Mouse (Mus musculus): ENCODE data around the gene Celf1.
"Not testable (repeated sequence)": the region's sequence is repeated elsewhere in the genome, so short reads cannot be mapped to it uniquely, and the experiment has no call there.

The Celf1 gene

GRCm38 (mm10) chr2:90940233-90941229, at the start of gene Celf1:
Celf1 (plus strand) TSS chr2:90940382.
- peak; percentile 90 for DNase-seq (ENCODE audit: low spot score in 2 of 2)

- no peak for DNase-seq (ENCODE audit: low spot score in 2 of 2)
Measured at GRCm38 (mm10) chr2:90893673-90894298, 46.4 kb upstream of the Celf1 start.

- not testable (repeated sequence) for DNase-seq (ENCODE audit: low spot score in 2 of 2)
Measured at GRCm38 (mm10) chr2:90894299-90894677, 45.9 kb upstream of the Celf1 start.

DNA sequence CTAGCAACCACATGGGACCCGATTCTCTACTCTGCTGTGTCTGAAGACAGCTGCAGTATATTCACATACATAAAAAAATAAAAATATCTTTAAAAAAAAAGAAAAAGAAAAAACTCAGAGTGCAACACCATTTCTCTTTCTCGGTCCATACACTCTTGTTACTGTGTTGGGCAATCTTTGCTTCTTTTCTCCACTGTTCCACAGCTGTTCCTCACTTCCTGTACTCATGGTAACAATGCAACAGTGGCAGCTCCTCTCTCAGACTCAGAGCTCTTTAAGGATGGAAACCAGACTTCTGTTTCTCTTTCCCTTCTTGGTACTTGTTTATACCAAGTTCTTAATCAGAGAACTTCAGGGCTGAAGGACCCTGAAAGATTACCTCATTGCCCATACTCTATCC, 36.8 kb upstream of the Celf1 start:
- DNase-seq (ENCODE audit: low spot score in 2 of 2) = no peak

DNA sequence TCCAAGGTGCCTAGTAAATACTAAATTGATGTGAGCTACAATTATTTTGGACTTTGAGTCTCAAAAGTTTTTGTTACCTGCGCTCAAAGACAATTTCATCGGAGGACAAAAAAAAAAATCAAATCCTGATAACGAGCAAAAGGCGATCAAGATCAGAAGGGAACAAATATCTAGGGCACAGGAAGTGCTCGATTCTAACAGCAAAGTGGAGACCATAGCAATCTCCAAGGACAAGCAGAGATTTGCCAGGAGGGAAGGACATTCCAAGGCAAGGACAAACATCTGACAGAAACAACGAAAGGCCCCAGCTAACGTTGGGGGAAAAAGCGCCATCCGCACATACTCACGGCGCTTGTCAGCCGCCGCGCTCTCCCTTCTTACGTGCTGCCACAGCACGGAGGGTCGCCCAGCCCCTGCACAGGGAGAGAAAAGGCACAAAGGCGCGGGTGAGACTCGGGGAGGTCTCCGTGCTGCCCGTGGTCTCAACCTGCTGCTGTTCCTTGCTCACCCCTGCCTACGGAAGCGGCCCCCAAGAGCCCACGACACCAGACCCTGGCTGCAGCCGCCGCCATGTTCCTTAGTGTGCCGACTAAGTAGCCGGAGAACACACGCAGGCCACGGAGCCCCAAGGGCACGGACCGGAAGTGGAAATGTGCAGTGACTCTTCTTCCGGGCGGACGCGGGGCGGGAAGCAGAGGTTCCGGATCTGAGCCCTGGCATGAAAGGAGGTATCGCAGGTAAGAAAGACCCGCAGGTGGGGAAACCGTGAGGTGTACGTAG, 35.9 kb upstream of the Celf1 start, which contains the start of the genes Kbtbd4 and Ndufs3:
TSS of gene Kbtbd4 (plus strand) at position 665 of the 780 bp plus-strand sequence.
TSS of gene Ndufs3 (minus strand) at position 752 of the 780 bp plus-strand sequence.
- DNase-seq (ENCODE audit: low spot score in 2 of 2) = peak; percentile 92 to 93

GRCm38 (mm10) chr2:90904856-90905224, 35.3 kb upstream of the Celf1 start:
- DNase-seq (ENCODE audit: low spot score in 2 of 2) = no peak

DNA sequence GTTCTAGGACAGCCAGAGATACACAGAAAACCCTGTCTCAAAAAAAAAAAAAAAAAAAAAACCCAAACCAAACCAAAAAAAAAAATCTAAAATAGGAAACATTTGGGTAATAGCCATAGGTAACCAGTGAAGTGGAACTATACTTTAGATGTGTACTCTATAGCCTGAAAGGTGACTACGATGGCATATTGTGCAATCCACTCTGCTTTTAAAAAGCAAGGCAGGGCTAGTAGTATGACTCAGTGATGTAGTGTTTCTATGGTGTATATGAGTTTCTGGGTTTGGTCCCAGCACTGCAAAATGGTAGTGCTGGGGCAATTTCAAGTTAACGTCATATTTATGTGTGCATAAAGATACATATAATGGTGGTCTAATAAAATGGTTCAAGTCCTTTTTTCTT, 33.5 kb upstream of the Celf1 start:
- no peak for DNase-seq (ENCODE audit: low spot score in 2 of 2)

DNA sequence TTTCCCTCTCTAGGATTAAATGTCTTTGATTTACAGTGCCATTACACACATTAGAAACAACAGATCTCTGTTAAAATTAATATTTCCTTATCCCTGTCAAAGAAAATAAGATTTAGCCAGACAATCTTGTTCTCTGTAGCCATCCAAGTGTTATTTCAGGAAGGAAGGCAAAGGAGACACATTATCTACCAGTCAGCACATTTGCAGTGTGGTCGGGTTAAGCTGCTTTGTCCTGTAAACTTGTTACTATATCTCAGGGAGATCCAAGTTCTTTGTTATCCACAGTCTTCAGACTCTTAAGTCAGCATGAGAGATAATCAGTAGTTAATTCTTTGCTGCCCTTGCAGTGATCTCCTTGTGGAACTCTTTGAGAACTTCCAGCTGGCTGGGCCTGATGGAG, 29.3 kb upstream of the Celf1 start:
- DNase-seq (ENCODE audit: low spot score in 2 of 2) = no peak

DNA sequence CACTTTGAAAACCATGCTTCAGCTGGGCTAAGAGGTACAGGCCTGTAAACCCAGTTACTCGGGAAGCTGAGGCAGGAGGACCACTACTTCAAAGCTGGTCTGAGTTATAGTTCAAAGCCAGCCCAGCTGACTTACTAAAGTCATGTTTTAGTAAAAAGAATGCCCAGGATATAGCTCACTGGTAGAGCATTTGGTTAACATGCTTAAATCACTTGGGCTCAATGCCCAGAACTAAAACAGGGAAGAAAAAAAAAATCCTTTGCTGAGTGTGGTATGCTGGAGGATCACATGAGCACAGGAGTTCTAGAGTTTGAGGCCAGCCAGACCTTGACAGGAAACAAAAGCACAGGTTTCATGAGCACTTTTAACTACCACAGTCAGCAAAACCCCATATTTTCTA, 28.5 kb upstream of the Celf1 start:
- DNase-seq (ENCODE audit: low spot score in 2 of 2) = no peak

GRCm38 (mm10) chr2:90913671-90914070, 26.5 kb upstream of the Celf1 start:
- DNase-seq (ENCODE audit: low spot score in 2 of 2) = no peak

DNA sequence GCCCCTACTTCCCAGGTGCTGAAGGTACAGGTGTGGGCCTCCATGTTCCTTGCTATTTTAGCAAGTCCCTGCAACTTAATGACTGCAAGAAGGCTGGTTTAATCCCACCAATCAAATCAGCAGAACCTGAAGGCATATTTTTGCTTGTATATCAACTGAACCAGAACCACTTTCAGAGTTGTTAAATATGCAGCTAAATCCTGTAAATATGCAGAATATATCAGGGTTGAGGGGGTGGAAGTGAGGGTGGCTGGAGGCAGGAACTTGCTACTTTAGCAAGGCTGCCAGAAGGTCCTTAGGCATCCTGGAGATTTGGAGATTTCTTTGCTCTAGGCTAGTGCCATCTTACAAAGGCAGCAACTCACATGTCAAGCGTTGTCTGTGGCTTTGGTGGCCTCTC, 24.7 kb upstream of the Celf1 start:
- DNase-seq (ENCODE audit: low spot score in 2 of 2) = no peak

DNA sequence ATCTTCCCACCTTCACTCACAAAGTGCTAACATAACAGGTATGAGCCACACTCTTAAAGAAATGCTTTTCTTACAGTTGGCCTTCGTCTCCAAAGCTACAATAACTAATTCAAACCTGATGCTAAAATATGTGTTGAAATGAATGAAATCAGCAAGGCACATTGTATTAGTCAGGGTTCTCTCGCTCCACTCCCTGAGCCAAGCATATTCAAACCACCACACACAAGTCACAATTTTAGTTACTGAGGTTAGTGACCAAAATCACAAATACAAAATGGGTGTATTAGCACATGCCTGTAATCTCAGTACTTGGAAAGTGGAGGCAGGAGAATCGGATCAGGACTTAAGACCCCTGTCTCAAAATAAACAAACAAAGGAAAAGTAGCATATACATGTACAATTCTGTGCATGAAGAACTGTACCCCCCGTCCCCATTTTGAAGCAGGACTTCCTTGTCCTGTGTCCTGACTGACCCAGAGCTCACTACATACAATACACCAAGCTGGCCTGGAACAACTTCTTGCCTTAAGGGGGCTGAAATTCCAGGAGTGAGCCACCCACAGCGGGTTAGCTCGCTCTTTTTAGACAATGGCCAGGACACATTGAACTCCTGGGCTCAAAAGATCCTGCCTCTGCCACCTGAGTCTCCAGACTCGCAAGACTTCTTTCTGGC, 23.5 kb upstream of the Celf1 start:
- DNase-seq (ENCODE audit: low spot score in 2 of 2) = no peak

GRCm38 (mm10) chr2:90917233-90917998, 22.8 kb upstream of the Celf1 start:
- DNase-seq (ENCODE audit: low spot score in 2 of 2) = peak; percentile 68 to 69

- DNase-seq (ENCODE audit: low spot score in 2 of 2) = no peak
Measured at GRCm38 (mm10) chr2:90917999-90918698, 22.0 kb upstream of the Celf1 start.

- no peak for DNase-seq (ENCODE audit: low spot score in 2 of 2)
Measured at GRCm38 (mm10) chr2:90921178-90921577, 19.0 kb upstream of the Celf1 start.

DNA sequence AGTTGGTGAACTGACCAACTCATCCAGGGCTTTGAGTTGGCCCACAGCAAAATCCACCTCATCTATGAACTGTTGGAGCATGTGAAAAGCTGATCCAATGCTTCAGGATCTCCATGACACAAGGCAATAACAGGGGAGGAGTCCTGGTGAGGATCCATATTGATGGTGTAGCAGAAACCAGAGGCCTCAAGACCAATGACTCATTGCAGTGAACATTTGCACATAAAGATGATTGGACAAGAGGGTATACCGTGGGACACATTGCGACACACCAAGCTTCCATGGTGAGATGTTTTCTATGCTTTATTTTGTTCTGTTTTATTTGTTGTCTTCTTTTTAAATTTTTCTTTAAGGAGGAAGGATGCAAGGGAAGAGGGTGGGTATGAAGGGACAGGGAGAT, 17.5 kb upstream of the Celf1 start:
- no peak for DNase-seq (ENCODE audit: low spot score in 2 of 2)

DNA sequence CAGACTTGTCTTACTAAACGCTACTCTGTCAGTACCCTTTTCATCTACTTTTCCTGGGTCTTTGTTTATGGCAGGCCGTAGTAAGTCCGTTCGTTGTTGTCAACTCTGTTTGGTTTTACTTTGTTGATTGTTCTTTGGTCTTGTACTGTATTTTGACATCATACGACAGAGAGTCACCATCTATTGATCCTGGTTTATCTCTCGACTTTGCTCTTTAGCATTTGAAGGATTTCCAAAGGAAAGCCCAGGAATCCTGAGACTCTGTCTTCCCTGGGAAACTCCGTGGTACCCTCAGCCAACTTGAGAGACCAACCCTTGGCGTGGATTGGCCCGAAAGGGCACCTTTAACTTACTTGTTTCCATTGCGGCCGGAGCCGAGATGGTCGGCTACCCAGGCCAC, 11.6 kb upstream of the Celf1 start:
- DNase-seq (ENCODE audit: low spot score in 2 of 2) = no peak

GRCm38 (mm10) chr2:90931829-90932228, 8.4 kb upstream of the Celf1 start:
- DNase-seq (ENCODE audit: low spot score in 2 of 2) = no peak

GRCm38 (mm10) chr2:90932273-90932672, 7.9 kb upstream of the Celf1 start:
- no peak for DNase-seq (ENCODE audit: low spot score in 2 of 2)

- no peak for DNase-seq (ENCODE audit: low spot score in 2 of 2)
Measured at GRCm38 (mm10) chr2:90938362-90938761, 1.8 kb upstream of the Celf1 start.
